Mouse (Mus musculus) testis, postnatal 14 days (tissue): Measurements from ENCODE around the gene Pcnx2.

Experiments used
- DNase-seq: peaks from one replicate; pipeline ENCODE4 v3.0.0; 2021; ENCODE audit warnings: low spot score

Pcnx2 gene

DNA sequence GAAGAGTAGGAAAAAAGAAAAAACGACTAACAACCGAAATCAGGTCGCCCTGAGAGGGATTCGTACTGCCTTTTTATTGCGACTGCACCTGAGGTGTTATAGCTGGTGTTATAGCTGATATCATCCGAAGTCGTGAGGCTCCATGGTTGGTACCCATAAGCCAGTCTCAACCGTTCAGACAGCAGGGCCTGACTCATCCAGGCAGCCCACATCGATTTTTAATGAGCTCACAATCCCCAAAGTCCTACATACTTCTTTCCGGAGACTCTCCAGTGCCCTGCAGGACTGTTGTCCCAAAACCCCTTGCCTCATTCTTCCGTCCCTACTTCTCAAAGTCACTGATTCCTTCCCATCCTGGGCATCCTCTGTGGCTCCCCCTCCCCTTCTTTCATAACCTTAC is 729 bp downstream of the Pcnx2 start:
- DNase-seq = no peak

DNA sequence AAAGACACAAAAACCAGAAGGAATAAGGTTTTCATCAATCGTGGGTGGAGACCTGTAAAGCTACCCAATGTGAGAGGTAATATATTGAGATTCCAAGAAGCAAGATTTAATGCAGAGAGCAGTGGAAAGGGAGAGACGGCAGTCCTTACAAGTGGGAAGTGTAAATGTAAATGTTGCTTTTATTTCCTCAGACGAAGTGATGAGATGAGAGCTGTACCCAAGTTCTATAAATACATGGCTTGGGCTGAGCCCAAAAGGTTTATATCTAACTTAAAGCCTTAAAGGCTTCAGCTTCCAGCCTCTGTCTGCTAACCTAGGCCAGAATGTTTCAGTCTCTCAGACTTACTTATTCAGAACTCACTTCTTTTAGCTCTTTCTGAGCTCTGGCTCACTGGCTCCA is 8.2 kb downstream of the Pcnx2 start:
- DNase-seq = no peak

DNA sequence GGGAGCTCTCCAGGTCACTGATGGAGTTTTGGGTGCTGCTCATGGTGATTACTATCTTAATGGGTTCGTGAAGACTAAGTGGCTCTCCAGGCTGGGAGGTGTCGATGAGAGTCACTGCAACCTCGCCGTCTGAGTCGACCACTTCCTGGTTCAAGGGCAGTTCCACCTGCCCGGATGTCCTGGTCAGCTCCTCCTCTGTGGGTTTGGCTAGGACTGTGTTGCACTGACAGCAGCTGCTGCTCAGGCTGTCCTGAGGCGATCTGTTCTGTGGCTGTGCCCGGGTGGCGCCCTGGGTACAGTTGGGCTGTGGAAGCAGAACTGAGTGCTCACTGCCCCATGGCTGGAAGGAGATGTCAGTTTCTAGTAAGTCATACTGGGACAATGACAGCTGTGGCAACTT is 10.6 kb downstream of the Pcnx2 start:
- no peak for DNase-seq

DNA sequence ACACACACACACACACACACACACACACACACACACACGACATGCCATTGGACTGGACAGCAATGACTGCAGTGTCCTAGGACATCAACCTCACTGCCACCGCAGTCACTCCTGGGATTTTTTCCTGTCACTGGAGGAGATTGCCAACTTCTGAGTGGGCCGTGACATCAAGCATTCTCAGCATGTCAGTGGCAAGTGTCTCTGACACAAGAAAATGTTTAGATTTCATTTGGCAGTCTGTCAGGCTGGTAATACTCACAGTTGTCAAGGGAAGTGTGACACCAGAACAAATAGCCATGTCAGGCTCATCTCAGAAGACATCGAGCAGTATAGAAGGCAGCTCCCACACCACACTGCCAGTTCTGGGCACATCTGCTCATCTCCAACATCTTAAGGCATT is 17.7 kb downstream of the Pcnx2 start:
- no peak for DNase-seq

DNA sequence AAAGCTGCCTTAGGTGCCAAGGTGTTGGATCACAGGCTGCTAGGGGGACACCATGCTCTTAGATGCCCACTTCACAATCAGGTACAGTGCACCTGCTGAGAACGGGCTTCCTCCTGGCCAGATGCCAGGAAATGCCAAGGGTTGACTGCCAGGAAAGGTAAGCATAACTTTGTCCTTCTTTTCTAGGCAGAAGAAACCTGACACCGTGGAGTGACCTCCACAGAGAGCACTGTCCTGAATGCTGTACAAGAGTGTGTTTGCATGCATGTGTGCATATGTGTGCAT is 24.9 kb downstream of the Pcnx2 start:
- no peak for DNase-seq

DNA sequence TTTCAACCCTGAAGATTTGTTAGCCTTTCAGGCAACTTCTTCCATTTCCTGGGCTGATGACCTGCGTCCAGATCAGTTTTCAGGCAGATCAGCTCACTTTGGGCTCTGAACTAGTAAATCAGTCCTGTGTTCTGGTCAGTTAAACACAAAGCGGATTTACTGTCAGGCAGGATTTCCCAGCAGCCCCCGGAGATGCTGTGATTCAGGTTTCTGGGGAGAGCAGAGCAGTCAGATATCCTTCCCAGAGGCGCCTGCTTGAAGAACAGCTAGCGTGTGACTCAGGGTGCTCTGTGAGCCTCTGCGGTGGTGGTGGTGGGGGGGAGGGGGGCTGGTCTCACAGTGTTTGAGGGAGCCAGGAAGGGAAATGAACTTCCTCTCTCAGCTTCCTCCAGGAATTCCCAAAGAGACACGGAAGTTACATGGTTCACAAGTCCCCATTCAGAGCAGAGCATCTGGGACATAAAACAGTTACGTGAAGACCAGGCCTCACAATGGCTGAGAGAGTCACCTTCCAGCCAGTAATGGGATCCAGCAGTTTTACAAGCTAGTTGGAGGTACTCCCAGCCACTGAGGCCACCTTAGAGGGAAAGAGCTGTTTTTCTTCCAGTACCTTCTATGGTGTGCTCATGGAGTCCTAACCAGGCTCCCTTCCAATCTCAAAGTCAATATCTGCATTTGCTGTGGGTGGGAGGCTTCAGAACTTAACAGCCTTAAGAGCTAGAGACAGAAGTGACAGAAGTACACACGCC is 25.4 kb downstream of the Pcnx2 start:
- DNase-seq = no peak

DNA sequence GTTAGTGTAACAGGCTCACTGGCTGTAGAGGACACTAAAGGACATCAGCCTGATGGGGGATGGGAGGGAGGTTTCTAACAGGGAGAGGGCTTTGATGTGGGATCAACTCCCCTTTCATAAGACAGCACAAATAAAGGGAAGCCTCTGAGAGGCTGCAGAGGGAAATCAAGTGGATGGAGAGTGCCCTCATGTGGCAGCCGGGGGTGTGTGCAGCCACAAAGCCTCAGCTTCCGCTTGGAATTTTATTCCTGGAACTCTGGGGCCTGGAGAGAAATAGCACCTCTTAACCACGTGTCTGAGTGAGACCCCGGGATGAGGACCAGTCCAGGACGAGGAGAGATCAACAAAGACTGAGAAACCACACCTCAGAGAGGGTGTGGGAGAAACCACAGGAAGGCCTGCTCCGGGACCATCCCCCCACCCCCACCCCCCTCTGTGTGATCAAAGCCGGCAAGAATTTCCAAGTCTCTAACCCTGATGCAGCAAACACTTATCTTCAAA is 27.2 kb downstream of the Pcnx2 start:
- peak; percentile 23 for DNase-seq

DNA sequence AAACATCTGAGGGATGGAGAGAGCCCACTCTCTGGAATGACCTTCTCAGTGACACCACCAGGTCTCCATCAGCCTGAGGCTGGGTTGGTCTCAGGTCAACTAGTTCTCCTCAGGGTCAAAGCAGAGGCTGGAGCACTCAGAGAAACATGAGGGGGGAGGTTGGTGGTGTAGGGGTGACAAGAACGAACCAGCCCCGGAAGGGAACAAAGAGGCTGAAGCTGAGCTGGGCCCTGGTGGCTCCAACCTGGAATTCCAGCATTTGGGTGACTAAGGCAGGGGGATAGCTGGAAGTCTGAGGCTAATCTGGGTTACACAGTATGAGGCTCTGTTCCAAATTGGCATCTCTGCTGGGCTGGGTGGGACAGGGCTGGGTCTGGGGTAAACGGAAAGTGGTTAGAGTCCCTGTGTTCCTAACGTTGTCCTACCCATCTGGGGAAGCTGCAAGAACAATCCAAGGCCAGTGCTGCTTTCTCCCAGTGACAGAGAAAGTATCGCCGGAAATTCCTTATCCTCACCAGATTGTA is 27.9 kb downstream of the Pcnx2 start:
- no peak for DNase-seq

DNA sequence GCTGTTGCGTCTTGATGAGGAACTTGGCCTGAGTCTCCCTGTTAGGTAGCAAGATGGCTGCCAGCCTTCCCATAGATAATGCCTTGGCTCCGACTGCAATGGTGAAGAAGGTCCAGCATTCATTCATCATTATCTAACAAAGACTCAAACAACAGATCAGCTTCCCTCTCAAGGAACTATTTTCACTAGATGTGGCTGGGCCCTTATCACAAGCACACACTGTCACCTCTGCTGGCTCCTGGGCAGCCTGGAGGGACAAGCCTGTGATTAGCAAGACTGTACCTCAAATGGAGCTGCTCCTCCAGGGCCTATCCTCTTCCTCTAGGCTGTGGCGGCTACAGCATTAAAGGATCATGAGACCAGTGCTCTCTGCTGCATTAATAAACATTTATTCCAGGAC is 28.4 kb downstream of the Pcnx2 start:
- DNase-seq = no peak

DNA sequence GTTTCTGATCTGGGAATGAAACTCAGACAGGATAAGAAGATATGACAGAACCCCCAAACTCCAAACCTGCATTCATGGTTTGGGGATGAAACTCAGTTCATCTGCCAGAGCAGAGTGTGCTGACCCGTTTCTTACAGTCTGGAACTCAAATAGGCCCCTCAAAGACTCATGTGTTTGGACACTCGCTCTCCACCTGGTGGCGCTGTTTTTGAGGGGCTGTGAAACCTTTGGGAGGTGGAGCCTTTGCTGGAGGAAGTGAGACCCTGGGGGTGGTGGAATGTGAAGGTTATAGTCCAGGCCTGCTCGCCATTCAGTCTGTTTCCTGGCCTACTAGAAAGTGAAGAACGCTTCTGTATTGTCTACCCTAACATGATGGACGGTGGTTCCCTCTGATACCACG is 29.6 kb downstream of the Pcnx2 start:
- DNase-seq = no peak

DNA sequence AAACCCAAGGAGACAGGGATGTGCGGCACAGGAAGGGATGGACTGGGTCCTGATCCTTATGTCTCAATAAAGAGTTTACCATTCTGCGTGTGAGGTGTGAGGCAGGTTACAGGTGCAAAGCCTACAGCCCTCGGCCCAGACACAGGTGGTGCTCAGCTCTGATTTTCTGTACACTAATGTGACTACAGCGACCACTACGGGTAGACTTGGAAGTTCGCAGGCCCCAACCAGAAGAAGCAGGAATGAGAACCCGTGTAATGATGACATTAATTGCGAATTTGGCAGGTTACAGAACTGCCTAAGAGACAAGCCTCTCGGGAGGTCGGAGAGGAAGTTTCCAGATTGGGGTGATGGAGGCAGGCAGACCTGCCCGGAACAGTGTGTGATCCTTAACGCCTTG is 32.0 kb downstream of the Pcnx2 start:
- DNase-seq = no peak

DNA sequence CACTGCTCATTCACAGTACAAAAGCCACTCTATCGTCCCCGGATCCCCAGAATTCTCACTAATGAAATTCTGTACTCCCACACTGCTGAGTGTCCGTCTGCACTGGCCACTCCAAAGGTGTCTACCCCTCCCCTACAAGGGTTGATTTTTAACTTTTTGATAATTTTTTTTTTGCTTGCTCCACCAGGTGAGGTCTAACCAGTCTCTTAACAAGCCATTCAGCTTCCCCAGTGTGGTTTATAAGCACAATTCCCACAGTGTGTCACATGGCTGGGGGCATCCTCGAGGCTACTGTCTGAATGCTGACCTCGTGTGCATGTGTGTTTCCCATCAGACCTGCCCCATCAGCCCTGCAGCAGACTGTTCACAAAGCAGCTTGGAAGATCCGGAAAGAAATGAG is 40.9 kb downstream of the Pcnx2 start:
- no peak for DNase-seq

DNA sequence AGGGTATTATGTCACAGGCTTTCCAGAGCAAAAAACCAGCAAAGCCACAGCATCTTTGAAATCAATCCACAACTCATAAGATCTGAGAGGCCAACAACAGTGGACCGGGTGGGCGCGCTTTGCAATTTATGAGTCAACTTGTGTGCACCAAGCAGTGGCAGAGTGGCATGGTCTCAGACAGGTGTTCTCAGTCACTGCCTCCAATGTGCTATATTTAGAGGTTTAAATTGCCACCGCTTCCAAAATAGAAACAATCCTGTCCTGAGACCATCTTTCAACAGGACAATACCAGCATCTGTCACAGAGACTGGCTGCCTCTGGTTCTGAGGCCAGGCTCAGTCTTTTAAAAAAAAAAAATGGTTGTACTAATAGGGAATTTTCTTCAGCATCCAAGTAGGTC is 42.0 kb downstream of the Pcnx2 start:
- DNase-seq = no peak

DNA sequence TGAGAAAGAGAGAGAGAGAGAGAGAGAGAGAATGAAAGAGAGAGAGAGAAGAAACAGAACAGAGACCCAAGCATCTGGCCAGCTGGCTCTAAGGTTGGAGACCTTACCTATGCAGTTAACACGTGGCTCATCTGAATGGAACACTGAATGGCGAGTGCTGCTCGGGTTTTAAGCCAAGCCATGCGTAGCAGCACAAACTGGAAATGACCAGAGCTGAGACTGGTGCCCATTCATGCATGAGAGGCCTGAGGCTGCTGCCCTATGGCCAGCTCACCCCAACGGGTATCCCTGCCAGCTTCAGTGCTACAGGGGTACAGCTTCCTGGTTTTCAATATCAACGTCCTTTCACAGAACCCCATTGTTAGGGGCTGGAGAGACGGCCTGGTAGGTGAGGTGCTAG is 43.7 kb downstream of the Pcnx2 start:
- no peak for DNase-seq

DNA sequence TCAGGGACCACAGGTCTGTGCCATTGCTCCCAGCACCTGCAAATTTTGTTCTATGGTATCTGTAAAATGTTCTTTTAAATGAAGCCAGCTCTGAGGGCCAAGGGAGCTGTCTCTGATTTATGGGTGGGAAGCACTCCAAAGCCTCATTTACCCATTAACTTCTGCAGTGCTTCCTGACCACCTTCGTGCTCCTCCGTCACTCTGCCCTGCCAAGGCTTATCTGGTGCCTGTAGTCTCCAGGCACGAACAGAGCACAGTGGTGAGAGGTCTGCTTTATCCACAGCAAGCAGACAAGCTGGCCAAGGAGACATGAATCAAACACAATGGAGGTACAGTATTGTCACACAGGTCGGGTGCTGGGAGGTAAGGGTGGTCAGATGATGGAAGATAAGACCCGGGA is 44.8 kb downstream of the Pcnx2 start:
- DNase-seq = no peak

DNA sequence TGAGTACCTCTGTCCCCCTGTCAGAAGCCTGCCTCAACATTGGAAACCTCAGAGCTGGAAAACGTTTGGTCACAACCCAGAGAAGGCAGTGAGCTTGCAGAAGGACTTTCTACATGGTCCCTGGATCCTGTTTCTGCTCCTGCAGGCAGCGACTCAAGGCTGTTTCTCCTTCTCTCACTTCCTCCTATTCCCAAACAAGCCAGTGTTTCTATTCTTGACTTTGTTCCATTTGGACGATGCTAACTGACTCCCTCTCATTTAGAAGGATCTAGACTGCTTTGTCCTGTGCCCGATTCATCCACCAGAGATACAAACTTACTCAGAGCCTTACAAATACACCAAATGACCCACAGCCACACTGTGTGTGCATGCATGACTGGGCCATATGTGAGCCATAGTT is 48.9 kb downstream of the Pcnx2 start:
- no peak for DNase-seq

DNA sequence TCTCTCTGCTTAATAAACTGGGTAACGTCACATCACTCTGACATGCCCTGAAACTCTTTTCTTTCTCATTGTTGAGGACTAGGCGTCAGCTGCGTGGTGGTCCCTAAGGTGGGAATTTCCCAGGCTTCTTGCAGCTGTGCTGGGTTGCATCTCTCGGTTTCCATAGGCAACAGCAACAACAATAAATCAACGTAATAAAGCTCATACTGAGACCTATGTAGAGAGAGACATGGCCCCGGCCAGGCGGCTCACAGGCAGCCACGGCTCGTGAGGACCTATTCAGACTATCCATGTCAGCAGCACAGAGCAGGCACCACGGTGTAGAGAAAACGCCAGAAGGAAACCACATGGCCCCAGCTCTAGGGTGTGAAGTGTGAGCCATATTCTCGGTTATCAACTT is 50.3 kb downstream of the Pcnx2 start:
- no peak for DNase-seq

DNA sequence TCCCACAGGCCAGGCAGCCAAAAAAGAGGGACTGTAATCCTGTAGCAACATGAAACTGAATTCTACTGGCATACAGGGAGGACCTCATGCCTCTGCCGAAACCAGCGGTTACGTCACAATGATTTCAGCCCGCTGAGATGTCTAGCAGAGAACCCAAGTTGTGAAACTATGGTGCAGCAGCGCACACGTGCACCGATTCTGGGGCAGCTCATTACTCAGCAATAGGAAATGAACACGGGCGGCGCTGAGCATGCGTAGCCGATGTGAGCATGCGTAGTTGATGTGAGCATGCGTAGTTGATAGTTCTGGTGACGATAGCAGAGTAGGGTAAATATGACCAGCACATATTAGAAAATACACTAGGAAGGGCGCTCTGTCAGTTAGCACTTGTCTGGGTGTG is 52.8 kb downstream of the Pcnx2 start:
- no peak for DNase-seq

DNA sequence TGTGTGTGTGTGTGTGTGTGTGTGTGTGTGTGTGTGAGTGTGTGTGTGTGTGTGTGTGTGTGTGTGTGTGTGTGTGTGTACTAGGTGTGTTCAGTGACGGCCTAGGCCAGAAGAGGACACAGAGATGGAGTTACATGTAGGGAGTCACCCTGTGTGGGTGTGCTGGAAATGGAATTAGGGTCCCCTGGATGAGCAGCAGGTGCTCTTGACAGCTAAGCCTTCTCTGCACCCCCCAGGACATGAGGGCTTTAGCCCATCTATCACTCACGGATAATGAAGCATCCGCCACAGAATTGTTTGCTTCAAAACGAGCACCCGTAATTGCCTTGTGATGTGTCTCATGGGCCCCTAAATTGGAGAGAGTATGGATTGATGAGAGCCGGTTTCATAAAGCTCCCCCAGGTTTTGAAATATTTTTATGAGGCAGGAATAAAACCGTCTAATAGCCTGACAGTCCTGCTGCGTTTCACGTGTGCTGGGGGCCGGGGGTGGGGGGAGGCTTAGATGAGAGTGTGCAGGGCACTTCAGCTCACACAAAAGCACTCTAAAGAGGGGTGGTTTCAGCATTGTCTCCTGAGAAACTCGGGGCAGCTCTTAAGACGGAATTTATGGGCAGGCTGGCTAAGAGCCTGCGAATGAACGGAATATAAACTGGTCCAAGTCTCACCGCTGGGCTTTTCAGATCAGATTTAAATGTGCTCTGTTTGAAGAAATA is 54.8 kb downstream of the Pcnx2 start:
- no peak for DNase-seq

DNA sequence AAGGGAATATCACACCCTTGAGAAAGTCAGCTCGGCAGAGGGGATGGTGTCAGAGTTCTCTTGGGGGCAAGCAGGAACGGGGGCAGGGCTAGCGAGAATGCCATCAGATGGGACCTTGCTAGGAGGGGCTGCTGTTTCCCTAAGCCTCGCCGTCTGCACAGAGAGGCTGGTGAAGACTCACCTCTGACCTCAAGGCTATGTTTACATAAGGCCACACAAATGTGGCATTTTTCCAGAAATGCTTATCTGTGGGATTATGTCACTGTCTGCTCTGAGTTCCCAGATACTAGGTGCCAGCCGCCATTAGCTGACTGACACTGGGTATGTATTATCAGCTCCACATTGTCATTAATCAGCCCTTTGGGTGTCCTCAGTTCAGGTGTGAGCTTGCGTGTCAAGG is 56.0 kb downstream of the Pcnx2 start:
- no peak for DNase-seq

DNA sequence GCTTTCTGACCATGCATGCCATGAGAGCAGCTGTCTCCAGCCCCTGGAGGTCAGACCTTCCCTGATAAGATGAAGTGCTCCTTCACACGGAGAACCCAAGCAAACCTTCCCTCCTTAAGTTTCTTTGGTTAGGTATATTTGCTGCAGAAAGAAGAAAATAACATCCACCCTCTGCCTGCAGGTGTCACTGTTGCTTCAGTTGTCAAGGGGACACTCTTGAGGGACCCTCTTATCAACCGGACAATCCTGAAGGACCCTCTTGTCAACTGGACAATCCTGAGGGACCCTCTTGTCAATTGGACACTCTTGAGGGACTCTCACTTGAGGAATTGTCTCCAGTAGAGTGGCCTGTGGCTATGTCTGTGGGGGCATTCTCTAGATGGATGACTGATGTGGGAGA is 73.4 kb downstream of the Pcnx2 start:
- DNase-seq = no peak

DNA sequence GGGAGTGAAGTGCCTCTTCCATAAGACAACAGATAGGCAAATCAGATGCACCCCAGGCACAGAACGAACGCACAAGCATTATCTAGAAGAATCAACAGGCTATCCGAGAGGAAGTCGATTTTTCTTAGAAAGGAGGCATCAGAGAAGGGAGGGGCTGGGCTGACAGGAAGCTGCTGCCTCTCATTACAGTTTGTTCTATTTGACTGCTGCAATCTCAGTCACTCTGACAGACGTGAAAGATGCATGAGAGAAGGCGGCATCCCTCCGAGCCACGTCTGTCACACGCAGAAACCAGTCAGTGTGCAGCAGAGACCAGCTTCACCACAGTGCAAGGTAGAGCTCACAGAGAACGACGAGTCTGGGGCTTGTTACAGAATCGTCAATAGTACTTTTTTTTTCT is 74.4 kb downstream of the Pcnx2 start:
- DNase-seq = no peak

DNA sequence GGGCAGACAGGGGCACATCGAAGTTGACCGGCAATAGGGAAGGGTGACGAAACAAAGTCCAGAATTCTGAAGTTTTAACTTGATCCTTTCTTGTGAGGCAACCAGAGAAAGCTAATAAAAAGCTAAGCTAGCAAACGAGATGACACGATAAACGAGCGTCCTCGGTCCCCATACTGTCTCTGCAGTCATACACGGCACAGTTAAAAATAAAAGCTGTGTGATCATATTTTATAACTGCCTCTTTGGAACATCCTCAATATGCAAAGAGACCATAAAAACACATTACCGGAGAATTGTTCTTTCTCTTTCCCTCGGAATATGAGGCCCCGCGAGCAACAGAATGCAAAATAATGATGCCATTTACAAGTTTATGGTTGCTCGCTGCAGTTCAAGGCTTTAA is 76.1 kb downstream of the Pcnx2 start:
- DNase-seq = no peak

DNA sequence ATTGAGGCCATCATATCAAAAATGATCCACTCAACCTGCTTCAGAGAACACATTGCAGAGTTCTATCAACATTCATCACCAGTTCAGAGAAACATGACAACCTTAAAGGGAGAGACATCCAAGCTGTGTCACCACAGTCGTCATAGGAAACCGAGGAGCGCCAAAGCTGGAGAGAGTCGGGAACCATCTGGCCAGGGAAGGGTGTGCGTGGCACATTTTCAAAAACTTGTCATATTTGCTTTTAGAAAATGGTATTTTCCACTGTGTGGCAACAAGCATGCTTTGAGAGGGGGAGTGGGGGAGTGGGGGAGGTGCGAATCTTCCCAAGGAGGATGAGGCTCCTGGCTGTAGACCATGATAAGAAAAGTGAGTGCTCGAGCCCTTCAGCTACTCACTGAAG is 78.3 kb downstream of the Pcnx2 start:
- no peak for DNase-seq
